Mouse (Mus musculus): ENCODE results near the gene Nln. TPM values are rescaled to one million over a fixed set of nuclear protein-coding genes. Genes with fewer than 3 reads are reported as not detected.

The Nln gene
- polyA plus RNA-seq, 1 experiment from 2014 or later, result 69.1 TPM

DNA sequence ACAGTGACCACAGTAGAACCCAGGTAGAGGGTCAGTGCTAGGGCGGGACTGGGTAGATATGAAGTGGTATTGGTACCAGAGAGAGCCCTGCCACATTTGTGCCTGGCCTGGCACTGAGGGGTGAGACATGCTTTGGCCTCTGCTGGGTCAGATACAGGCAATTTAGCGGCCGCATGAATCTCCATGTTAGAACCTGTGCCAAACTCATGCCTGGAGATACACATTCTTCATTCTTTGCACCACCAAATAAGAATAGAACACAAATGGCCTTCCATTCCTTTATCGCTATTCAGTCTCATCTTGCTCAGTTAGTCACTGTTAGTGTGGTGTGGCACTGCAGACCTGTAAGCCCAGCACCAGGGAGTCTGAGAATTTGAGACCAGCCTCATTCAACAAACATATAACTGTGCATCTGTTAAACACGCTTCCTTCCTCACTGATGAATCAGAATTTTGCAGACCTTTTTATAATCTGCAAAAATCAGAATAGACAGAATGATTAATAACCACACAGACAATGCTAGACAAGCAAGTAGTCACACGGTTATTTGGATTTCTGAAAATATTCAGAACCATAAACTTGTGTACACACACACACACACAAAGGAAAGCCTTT is 104.1 kb downstream of the Nln start:
- H3K27me3 ChIP-seq (ENCODE audit: control insufficient read depth, insufficient read depth, low read length), result no peaks in the 10 kb centered on the region
- no peak overlapping the region for H3K4me3 ChIP-seq (replicated peaks; ENCODE audit: low read depth, low read length)
- no peak overlapping the region for H3K27ac ChIP-seq (replicated peaks; ENCODE audit: low read depth, low read length)
- H3K9ac ChIP-seq (replicated peaks; ENCODE audit: low read length), result no peak overlapping the region
- H3K36me3 ChIP-seq (ENCODE audit: control insufficient read depth, insufficient read depth, low read length), result no peaks in the 10 kb centered on the region
- H3K4me1 ChIP-seq (ENCODE audit: control insufficient read depth, insufficient read depth, low read length), result no peaks in the 10 kb centered on the region
- DNase-seq (no peak), ATAC-seq (ENCODE audit: low FRiP score, low TSS enrichment) (no peak)
- H3K9me3 ChIP-seq (ENCODE audit: control insufficient read depth, low read length), result no peaks in the 10 kb centered on the region
- WGBS, result 89% methylated on average over 6 of the region's 6 CpGs
- H3K4me2 ChIP-seq (ENCODE audit: low read length), result no peak overlapping the region

GRCm38 (mm10) chr13:103994085-103994455 is 115.3 kb downstream of the Nln start:
- 86% methylated on average over 5 of the region's 5 CpGs for WGBS
- Histone ChIP-seq H3K4me2 (ENCODE audit: low read length) (no peak overlapping the region), H3K9ac (replicated peaks; ENCODE audit: low read length) (no peak overlapping the region), H3K4me3 (replicated peaks; ENCODE audit: low read depth, low read length) (no peak overlapping the region), H3K36me3 (ENCODE audit: control insufficient read depth, insufficient read depth, low read length) (no peaks in the 10 kb centered on the region), H3K4me1 (ENCODE audit: control insufficient read depth, insufficient read depth, low read length) (no peaks in the 10 kb centered on the region), H3K9me3 (ENCODE audit: control insufficient read depth, low read length) (0 out of 2 replicates have a peak, but pooled peaks cover 5% of the 10 kb centered on the region), H3K27ac (replicated peaks; ENCODE audit: low read depth, low read length) (no peak overlapping the region), H3K27me3 (ENCODE audit: control insufficient read depth, insufficient read depth, low read length) (no peaks in the 10 kb centered on the region)
- ATAC-seq (ENCODE audit: low FRiP score, low TSS enrichment) (no peak), DNase-seq (no peak)

DNA sequence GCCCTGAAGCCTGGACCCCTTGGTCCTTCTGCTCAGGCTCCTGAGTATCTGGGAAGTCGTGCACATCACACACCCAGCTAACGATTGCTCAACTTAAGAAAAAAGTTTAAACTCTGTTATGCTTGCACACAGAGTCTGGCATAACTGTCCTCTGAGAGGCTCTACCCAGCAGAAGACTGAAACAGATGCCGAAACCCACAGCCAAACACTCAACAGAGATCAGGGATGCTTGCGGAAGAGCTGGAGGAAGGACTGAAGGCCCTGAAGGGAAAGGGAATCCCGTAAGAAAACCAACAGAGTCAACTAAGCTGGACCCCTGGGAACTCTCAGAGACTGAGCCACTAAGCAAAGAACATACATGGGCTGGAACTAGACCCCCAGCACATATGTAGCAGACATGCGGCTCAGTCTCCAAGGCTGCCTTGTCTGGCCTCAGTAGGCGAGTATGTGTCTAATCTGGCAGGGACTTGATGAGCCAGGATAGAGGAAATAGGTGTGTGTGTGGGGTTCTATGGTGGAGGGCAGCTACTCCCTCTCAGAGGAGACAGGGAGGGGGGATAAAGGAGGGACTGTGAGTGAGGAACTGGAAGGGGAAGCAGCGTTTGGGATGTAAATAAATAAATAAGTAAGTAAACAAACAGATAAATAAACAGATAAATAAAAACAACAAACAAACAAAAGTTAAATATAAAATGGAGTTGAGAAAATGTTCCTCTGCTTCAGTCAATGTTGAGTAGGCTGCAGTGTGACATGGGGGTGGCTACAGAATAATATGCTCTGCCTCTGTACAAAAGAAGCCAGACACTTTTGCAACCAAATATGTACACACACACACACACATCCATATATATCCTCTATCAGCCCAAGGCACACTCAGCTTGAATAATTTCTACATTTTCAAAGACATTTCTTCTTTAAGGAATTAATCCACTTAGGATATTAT is 116.0 kb downstream of the Nln start:
- Histone ChIP-seq H3K4me1 (ENCODE audit: control insufficient read depth, insufficient read depth, low read length) (no peaks in the 10 kb centered on the region), H3K9me3 (ENCODE audit: control insufficient read depth, low read length) (0 out of 2 replicates have a peak, but pooled peaks cover 7% of the 10 kb centered on the region), H3K36me3 (ENCODE audit: control insufficient read depth, insufficient read depth, low read length) (no peaks in the 10 kb centered on the region), H3K4me2 (ENCODE audit: low read length) (no peak overlapping the region), H3K27me3 (ENCODE audit: control insufficient read depth, insufficient read depth, low read length) (no peaks in the 10 kb centered on the region), H3K9ac (replicated peaks; ENCODE audit: low read length) (no peak overlapping the region), H3K4me3 (replicated peaks; ENCODE audit: low read depth, low read length) (no peak overlapping the region), H3K27ac (replicated peaks; ENCODE audit: low read depth, low read length) (no peak overlapping the region)
- ATAC-seq (ENCODE audit: low FRiP score, low TSS enrichment) (no peak), DNase-seq (no peak)
- 82% methylated on average over 8 of the region's 8 CpGs for WGBS

DNA sequence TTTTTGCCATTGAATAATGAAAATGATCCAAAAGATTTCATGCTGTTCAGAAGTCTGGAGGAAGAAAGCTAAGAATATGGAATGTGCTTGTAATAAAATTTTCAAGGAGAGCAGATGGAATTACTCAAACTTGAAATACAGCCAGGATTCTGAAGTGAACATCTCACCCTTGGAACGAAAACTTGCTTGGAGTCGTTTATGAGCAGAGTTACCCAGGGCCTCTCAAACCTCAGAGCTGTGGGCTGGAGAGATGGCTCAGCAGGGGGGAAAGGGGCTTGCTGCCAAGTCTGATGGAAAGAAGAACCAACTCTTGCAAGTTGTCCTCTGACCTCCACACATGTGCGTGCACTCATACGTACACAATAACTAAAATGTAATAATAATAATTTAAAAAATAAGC is 122.8 kb downstream of the Nln start:
- ATAC-seq (ENCODE audit: low FRiP score, low TSS enrichment), result no peak
- no peak overlapping the region for H3K4me2 ChIP-seq (ENCODE audit: low read length)
- H3K27ac ChIP-seq (replicated peaks; ENCODE audit: low read depth, low read length), result no peak overlapping the region
- DNase-seq, result no peak
- WGBS, result 84% methylated on average over 4 of the region's 4 CpGs
- H3K9me3 ChIP-seq (ENCODE audit: control insufficient read depth, low read length), result 0 out of 2 replicates have a peak, but pooled peaks cover 7% of the 10 kb centered on the region
- no peak overlapping the region for H3K9ac ChIP-seq (replicated peaks; ENCODE audit: low read length)
- no peaks in the 10 kb centered on the region for H3K36me3 ChIP-seq (ENCODE audit: control insufficient read depth, insufficient read depth, low read length)
- no peak overlapping the region for H3K4me3 ChIP-seq (replicated peaks; ENCODE audit: low read depth, low read length)
- no peaks in the 10 kb centered on the region for H3K27me3 ChIP-seq (ENCODE audit: control insufficient read depth, insufficient read depth, low read length)
- H3K4me1 ChIP-seq (ENCODE audit: control insufficient read depth, insufficient read depth, low read length), result no peaks in the 10 kb centered on the region

DNA sequence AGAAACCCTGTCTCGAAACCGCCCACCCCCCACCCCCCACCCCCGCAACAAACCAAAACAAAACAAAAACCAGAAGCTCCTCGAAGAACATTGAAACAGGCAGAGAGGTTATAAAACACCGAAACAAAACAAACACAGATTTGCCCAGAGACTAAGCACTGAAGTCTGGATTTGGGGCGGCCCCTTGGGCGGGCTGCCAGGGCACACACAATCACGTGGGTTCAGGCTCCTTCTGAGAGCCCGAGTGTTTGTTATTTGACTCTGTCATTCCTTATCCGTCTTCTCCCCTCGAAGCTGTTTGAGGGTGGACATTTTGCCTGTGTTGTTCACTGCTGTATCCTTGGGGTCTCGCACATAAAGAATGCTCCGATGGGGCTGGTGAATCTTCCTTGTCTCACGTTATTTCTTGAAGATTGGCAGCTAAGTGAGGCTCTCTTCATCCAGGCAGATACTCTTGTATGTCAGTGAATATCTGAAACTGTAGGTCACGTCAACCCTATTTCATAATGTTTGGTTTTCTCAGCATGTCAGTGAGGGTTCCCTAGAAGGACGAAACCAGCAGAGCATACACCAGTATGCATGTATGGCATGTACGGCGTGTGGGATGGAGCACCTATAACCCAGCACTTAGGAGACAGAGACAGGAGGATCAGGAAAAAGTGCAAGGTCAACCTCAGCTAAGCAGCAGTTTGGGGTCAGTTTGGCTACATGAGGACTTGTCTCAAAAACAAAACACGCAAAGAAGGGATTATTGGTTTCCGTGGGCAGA is 123.7 kb downstream of the Nln start:
- WGBS, result 90% methylated on average over 20 of the region's 20 CpGs
- Histone ChIP-seq H3K4me2 (ENCODE audit: low read length) (no peak overlapping the region), H3K27ac (replicated peaks; ENCODE audit: low read depth, low read length) (no peak overlapping the region), H3K9ac (replicated peaks; ENCODE audit: low read length) (no peak overlapping the region), H3K4me1 (ENCODE audit: control insufficient read depth, insufficient read depth, low read length) (no peaks in the 10 kb centered on the region), H3K9me3 (ENCODE audit: control insufficient read depth, low read length) (0 out of 2 replicates have a peak, but pooled peaks cover 7% of the 10 kb centered on the region), H3K4me3 (replicated peaks; ENCODE audit: low read depth, low read length) (no peak overlapping the region), H3K27me3 (ENCODE audit: control insufficient read depth, insufficient read depth, low read length) (no peaks in the 10 kb centered on the region), H3K36me3 (ENCODE audit: control insufficient read depth, insufficient read depth, low read length) (no peaks in the 10 kb centered on the region)
- no peak for ATAC-seq (ENCODE audit: low FRiP score, low TSS enrichment)
- DNase-seq, result no peak

GRCm38 (mm10) chr13:103982376-103982775 is 127.0 kb downstream of the Nln start:
- no peak for DNase-seq
- ATAC-seq (ENCODE audit: low FRiP score, low TSS enrichment), result no peak
- Histone ChIP-seq H3K27me3 (ENCODE audit: control insufficient read depth, insufficient read depth, low read length) (no peaks in the 10 kb centered on the region), H3K27ac (replicated peaks; ENCODE audit: low read depth, low read length) (no peak overlapping the region), H3K9me3 (ENCODE audit: control insufficient read depth, low read length) (peaks cover 2% of the 10 kb centered on the region; the same call in 1 of the 2 replicates), H3K4me2 (ENCODE audit: low read length) (no peak overlapping the region), H3K4me3 (replicated peaks; ENCODE audit: low read depth, low read length) (no peak overlapping the region), H3K4me1 (ENCODE audit: control insufficient read depth, insufficient read depth, low read length) (no peaks in the 10 kb centered on the region), H3K9ac (replicated peaks; ENCODE audit: low read length) (no peak overlapping the region), H3K36me3 (ENCODE audit: control insufficient read depth, insufficient read depth, low read length) (no peaks in the 10 kb centered on the region)
- 97% methylated on average over 3 of the region's 3 CpGs for WGBS

DNA sequence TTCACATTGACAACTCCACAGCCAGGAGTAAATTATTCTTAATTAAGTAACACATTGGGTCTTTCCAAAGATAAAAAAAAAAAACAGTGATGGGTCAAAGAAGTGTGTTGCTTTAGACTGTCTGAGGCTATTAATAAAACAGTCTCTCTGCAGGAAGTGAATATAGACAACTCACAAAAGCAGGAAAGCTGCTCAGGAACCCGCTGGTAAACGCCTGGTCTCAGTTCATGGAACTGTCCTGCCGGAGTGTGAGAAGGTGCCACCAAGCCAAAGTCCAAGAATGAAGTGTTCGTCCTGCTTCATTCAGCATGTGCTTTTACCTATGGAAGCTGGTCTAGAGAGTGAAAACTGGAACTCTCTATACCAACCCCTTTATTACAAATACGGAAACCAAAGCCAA is 129.0 kb downstream of the Nln start:
- no peak overlapping the region for H3K4me3 ChIP-seq (replicated peaks; ENCODE audit: low read depth, low read length)
- H3K4me2 ChIP-seq (ENCODE audit: low read length), result no peak overlapping the region
- no peak for ATAC-seq (ENCODE audit: low FRiP score, low TSS enrichment)
- no peaks in the 10 kb centered on the region for H3K27me3 ChIP-seq (ENCODE audit: control insufficient read depth, insufficient read depth, low read length)
- no peaks in the 10 kb centered on the region for H3K4me1 ChIP-seq (ENCODE audit: control insufficient read depth, insufficient read depth, low read length)
- 92% methylated on average over 5 of the region's 5 CpGs for WGBS
- H3K9me3 ChIP-seq (ENCODE audit: control insufficient read depth, low read length), result peaks cover 2% of the 10 kb centered on the region; the same call in 1 of the 2 replicates
- H3K9ac ChIP-seq (replicated peaks; ENCODE audit: low read length), result no peak overlapping the region
- no peak for DNase-seq
- H3K36me3 ChIP-seq (ENCODE audit: control insufficient read depth, insufficient read depth, low read length), result no peaks in the 10 kb centered on the region
- H3K27ac ChIP-seq (replicated peaks; ENCODE audit: low read depth, low read length), result no peak overlapping the region

GRCm38 (mm10) chr13:103978286-103978866 is 131.0 kb downstream of the Nln start:
- no peak overlapping the region for H3K4me2 ChIP-seq (ENCODE audit: low read length)
- no peak overlapping the region for H3K27ac ChIP-seq (replicated peaks; ENCODE audit: low read depth, low read length)
- H3K27me3 ChIP-seq (ENCODE audit: control insufficient read depth, insufficient read depth, low read length), result no peaks in the 10 kb centered on the region
- no peaks in the 10 kb centered on the region for H3K4me1 ChIP-seq (ENCODE audit: control insufficient read depth, insufficient read depth, low read length)
- WGBS, result 56% methylated on average over 5 of the region's 5 CpGs
- no peaks in the 10 kb centered on the region for H3K36me3 ChIP-seq (ENCODE audit: control insufficient read depth, insufficient read depth, low read length)
- DNase-seq (no peak), ATAC-seq (ENCODE audit: low FRiP score, low TSS enrichment) (no peak)
- no peak overlapping the region for H3K4me3 ChIP-seq (replicated peaks; ENCODE audit: low read depth, low read length)
- peaks cover 2% of the 10 kb centered on the region; the same call in 1 of the 2 replicates for H3K9me3 ChIP-seq (ENCODE audit: control insufficient read depth, low read length)
- H3K9ac ChIP-seq (replicated peaks; ENCODE audit: low read length), result no peak overlapping the region
